Mouse (Mus musculus) kidney, postnatal 14 days (tissue): ENCODE measurements around the gene Lrrc51.
"Not testable (repeated sequence)": the region's sequence is repeated elsewhere in the genome, so short reads cannot be mapped to it uniquely, and the experiment has no call there.

ENCODE experiments used
- DNase-seq: peaks from one replicate; pipeline ENCODE4 v3.0.0; 2022; ENCODE audit warnings: mixed read lengths

Gene Lrrc51

GRCm38 (mm10) chr7:101937569-101937968 lies 3.9 kb upstream of the Lrrc51 start:
- no peak for DNase-seq

GRCm38 (mm10) chr7:101936996-101937395 lies 3.3 kb upstream of the Lrrc51 start:
- no peak for DNase-seq

- no peak for DNase-seq
These were observed 2.3 kb upstream of the Lrrc51 start for GRCm38 (mm10) chr7:101935957-101936356.

- DNase-seq: no peak
These were observed 395 bp downstream of the Lrrc51 start for GRCm38 (mm10) chr7:101933300-101933699.

- no peak for DNase-seq
These were observed 1.1 kb downstream of the Lrrc51 start for GRCm38 (mm10) chr7:101932551-101932950.

- no peak for DNase-seq
These were observed 5.6 kb downstream of the Lrrc51 start for GRCm38 (mm10) chr7:101928093-101928492.

- DNase-seq: not testable (repeated sequence)
These were observed 7.8 kb downstream of the Lrrc51 start for GRCm38 (mm10) chr7:101925892-101926291.

GRCm38 (mm10) chr7:101918071-101918470 lies 15.6 kb downstream of the Lrrc51 start:
- peak; percentile 72 for DNase-seq

GRCm38 (mm10) chr7:101911982-101912381 lies 21.7 kb downstream of the Lrrc51 start:
- no peak for DNase-seq

- DNase-seq: no peak
These were observed 23.6 kb downstream of the Lrrc51 start for GRCm38 (mm10) chr7:101910138-101910537.

GRCm38 (mm10) chr7:101908367-101908766 lies 25.3 kb downstream of the Lrrc51 start:
- DNase-seq: peak; percentile 36

GRCm38 (mm10) chr7:101906696-101907095 lies 27.0 kb downstream of the Lrrc51 start:
- no peak for DNase-seq

GRCm38 (mm10) chr7:101906287-101906681 lies 27.4 kb downstream of the Lrrc51 start, which contains the start of gene Tomt:
Gene Tomt (minus strand): TSS chr7:101906359.
- no peak for DNase-seq

GRCm38 (mm10) chr7:101905561-101906286 lies 28.0 kb downstream of the Lrrc51 start, which contains the start of gene Lamtor1:
Gene Lamtor1 (plus strand): TSS chr7:101905904.
- peak; percentile 100 for DNase-seq

- no peak for DNase-seq
These were observed 30.8 kb downstream of the Lrrc51 start for GRCm38 (mm10) chr7:101902846-101903245.

- DNase-seq: no peak
These were observed 31.7 kb downstream of the Lrrc51 start for GRCm38 (mm10) chr7:101901969-101902368.

GRCm38 (mm10) chr7:101900331-101901097 lies 33.2 kb downstream of the Lrrc51 start:
- no peak for DNase-seq

- DNase-seq: peak; percentile 98
These were observed 37.3 kb downstream of the Lrrc51 start for GRCm38 (mm10) chr7:101896104-101897066.

- no peak for DNase-seq
These were observed 38.0 kb downstream of the Lrrc51 start for GRCm38 (mm10) chr7:101895695-101896094.

GRCm38 (mm10) chr7:101888460-101888859 lies 45.2 kb downstream of the Lrrc51 start:
- DNase-seq: no peak

GRCm38 (mm10) chr7:101886274-101886673 lies 47.4 kb downstream of the Lrrc51 start:
- DNase-seq: no peak

- DNase-seq: no peak
These were observed 49.5 kb downstream of the Lrrc51 start for GRCm38 (mm10) chr7:101884160-101884559.
